9 mouse cellular contexts compared by ENCODE assay signal in the genomic region with DNA sequence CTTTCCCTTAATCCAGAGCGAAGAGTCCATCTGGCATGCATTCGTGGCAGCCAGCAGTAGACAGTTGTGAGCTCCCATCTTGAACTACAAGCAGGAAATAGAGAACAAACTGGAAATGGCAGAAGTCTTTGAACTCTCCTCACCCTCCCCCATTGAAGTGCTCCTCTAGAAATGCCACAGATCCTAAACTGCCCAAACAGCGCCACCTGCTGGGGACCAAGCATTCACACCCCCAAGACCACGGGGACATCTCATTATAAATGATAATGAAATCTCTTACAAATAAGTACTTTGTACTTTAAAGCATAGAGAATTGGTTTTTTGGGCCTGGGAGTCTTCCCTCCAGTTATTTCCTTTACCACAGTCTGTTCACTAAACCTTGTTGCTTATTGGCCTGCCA. TPM values are rescaled to one million over a fixed set of nuclear protein-coding genes. Genes with fewer than 3 reads are reported as not detected.
DNase-seq lines count a peak whose midpoint lies in the region; ATAC-seq and TF ChIP-seq lines count a peak whose summit lies in the region.
"Had no signal": no experiment of that assay in that cellular context is flagged by ENCODE, and none has a peak within 500 bp of the region (broad histone marks: within the 10 kb centered on the region; RNA-seq: fewer than 3 reads in every experiment).

No protein-coding gene starts in this region.

- peak; percentile 86 for TF ChIP-seq CTCF in gastrocnemius, adult 2 months (IDR thresholded peaks at IDR 0.05)

- no peak overlapping the region for H3K27ac ChIP-seq in gastrocnemius, adult 2 months
- H3K27ac ChIP-seq: limb, embryonic 13.5 days had no signal

- peak; percentile 93 for ATAC-seq in megakaryocyte progenitor cell, adult 5-6 weeks (replicated peaks; ENCODE audit: poor library complexity)

- intact Hi-C loops in gastrocnemius, adult 2 months (cut with DNase I): no loop called here

- no peak overlapping the region for H3K4me3 ChIP-seq in gastrocnemius, adult 2 months
- H3K4me3 ChIP-seq: limb, embryonic 13.5 days had no signal

- DNase-seq in gastrocnemius, adult 2 months: peak; percentile 67
- DNase-seq in gastrocnemius, postnatal 25 days: no peak
- peak; percentile 57 for DNase-seq in right cerebral cortex, postnatal 4 days
- no peak for DNase-seq in right cerebral cortex, postnatal 10 days (ENCODE audit: low spot score in 2 of 2)
- peak; percentile 60 for DNase-seq in c-Kit-positive CD71-positive TER-119-negative erythroid progenitor cells, embryonic 14.5 days (ENCODE audit: low read depth)
- peak; percentile 87 for DNase-seq in induced T-regulatory cell, adult 2 months (ENCODE audit: low read depth)
- peak; percentile 89 for DNase-seq in thymus, postnatal 4 days

RNA-seq across cellular contexts. Expression of gene AI597479, which starts 12.0 kb away (rescaled TPM):
- total RNA-seq in gastrocnemius, adult 2 months (2021): 10 to 100 TPM; 14.2 to 20.9 TPM
- total RNA-seq in gastrocnemius, postnatal 25 days (2021): 10 to 100 TPM; 12.4 to 12.9 TPM
- 12.5 and 17.2 TPM in 2 replicates for total RNA-seq in megakaryocyte progenitor cell, adult 5-6 weeks (2015)
- total RNA-seq in megakaryocyte progenitor cell, adult 5-6 weeks (2017): 19.8 and 26.5 TPM in 2 replicates

RNA-seq across cellular contexts. Expression of gene Tgfbrap1, which starts 12.1 kb away (rescaled TPM):
- total RNA-seq in gastrocnemius, adult 2 months (2021): 10 to 100 TPM; 13.0 to 13.1 TPM
- total RNA-seq in gastrocnemius, postnatal 25 days (2021): 10 to 100 TPM; 10.2 to 10.5 TPM
- total RNA-seq in megakaryocyte progenitor cell, adult 5-6 weeks (2015): 19.0 and 24.6 TPM in 2 replicates
- total RNA-seq in megakaryocyte progenitor cell, adult 5-6 weeks (2017): 11.2 and 11.6 TPM in 2 replicates

Comparison
In these comparisons a context has a peak if more than half of its experiments do, and no peak if none do; other contexts are left out.
1. DNase-seq: peak in gastrocnemius, adult 2 months (single experiment), right cerebral cortex, postnatal 4 days (single experiment), c-Kit-positive CD71-positive TER-119-negative erythroid progenitor cells, embryonic 14.5 days (single experiment), induced T-regulatory cell, adult 2 months (single experiment) and thymus, postnatal 4 days (single experiment); none in gastrocnemius, postnatal 25 days (single experiment) and right cerebral cortex, postnatal 10 days (0 of 2).